Mouse (Mus musculus): ENCODE results near the gene Gm29094.
"Not testable (repeated sequence)": the region's sequence is repeated elsewhere in the genome, so short reads cannot be mapped to it uniquely, and the experiment has no call there.

Gene Gm29094

DNA sequence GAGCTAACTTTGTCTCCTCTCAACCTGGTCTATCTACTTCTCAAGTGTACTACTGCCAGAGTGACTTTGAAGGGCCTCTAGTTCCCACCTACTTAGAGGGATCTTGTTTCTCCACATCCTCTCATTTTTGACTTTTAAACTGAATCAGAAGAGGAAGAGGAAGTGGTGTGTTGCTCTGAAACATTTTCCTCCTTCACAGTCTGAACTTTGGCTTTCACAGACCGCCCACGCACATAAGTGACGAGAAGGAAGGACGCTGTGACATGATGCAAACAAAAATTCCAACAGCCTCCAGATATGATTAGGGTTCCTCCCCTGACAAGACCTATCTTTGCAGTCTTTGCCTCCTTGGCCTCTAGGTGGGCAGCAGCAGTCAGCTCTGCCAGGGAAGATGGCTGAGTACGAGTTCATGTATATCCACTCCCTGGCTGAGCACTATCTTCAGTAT, at the start of gene Gm29094, which contains the start of gene Bcl2a1b:
Gene Gm29094 (plus strand): TSS at position 411 of the 448 bp plus-strand sequence.
Gene Bcl2a1b (plus strand): TSS at position 241 of the 448 bp plus-strand sequence.
- DNase-seq (ENCODE audit: low read depth, low spot score) = not testable (repeated sequence)

DNA sequence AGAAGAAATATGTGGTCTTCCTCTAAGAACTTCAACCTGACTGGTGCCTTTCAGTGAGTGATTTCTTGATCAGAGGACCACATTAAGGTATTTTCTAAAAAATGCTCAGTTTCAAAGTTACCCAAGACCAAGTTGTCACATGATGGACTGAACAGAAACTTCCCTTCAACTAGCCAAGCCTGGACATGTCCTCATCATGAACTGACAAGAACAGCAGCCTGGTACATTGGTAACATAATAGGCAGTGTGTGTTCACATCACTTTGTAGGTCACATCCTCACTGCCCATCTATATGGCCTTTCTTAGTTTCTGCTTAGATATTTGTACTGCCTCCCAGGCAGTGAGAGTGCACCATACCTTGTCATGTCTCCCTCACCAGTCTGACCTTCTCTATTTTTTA, 26.6 kb upstream of the Gm29094 start:
- DNase-seq (ENCODE audit: low read depth, low spot score) = not testable (repeated sequence)

DNA sequence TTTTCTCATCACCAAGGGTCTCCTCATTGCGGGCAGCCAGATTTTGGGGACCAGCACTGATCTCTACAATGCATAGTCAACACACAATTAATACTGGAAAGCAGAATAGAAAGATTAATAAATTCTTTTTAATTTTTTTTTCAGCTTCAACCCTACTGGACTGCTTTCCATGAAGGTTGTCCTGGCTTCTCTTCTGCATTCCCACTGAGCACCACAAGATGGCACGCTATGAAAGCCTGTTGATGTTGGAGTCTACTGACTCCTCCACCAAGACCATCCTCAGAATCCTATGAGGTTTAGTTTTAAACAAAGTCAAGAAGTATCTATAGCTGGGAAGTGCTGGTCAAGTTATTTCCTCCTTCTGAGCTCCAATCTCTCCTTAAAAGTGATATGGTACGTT, 20.3 kb upstream of the Gm29094 start:
- DNase-seq (ENCODE audit: low read depth, low spot score) = peak; percentile 2

DNA sequence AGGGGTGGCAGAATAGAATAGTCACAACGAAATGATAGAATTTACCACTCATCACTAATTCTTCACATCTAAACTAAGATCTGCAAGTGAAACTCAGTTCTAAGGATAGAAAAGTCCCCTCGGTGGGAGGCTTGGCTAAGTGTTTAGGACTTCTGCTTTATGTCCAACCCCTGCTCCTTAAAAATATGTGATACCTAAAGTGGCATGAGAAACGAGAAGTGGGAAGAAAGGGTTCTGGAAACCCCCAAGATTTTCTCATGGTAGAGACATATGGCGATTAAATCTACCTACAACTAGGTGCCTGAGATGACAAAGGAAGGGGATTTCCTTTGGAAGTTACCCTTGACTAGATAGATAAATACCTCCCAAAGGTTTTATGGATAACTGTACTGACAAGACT, 19.7 kb upstream of the Gm29094 start:
- not testable (repeated sequence) for DNase-seq (ENCODE audit: low read depth, low spot score)

DNA sequence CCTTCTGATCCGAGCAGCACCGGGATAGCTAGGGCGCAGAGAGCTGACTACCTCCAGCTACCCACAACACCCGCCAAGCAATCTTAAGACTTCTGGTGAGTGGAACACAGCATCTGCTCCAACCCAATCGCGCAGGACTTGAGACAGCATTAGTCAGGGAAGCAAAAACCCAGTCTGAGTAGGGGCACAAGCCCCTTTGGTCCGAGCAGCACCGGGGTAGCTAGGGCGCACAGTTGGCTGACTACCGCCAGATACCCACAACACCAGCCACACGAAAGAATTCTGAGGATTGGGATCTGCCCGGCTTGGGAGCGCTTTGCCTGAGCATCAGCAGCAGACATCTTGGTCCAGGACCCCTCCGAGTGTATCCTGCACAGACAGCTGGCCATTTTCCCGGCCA, 12.2 kb upstream of the Gm29094 start:
- not testable (repeated sequence) for DNase-seq (ENCODE audit: low read depth, low spot score)

DNA sequence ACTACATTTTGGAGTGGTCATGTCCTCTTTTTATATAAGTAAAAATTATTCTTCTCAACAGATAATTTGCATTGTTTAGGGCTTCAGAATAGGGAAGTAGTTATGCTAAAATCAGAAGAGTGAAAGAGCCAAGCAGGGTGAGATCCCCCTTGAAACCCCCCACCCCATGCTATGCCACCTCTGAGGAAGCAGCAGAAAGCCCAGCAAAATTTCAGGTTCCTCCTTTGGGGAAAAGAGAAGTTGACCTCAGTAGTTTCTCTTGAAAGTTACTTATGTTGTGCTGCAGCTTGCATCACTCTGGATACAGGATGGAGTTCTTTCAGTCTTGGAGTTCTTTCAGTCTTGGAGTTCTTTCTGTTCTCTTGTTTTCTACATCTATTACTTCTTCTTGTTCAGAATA, 3.7 kb upstream of the Gm29094 start:
- DNase-seq (ENCODE audit: low read depth, low spot score) = not testable (repeated sequence)

DNA sequence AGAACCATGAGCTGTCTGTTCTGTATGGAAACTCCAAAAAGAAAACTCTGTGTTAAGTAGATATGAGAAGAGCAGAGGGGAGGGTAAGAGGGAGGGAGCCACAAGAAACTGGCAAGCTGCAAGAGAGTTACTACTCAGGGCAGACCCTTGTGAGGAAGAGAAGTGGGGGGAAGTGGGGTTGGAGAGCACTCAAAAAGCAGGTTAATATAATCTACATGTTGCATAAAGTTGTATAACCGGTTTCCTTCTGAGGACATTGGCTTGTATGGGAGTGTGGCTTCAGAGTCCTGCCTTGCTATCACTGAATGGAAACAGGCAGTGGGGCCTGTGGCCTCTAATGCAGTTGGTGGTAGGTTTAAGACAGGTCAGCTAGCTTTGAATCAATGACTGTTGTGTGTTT, 1.7 kb upstream of the Gm29094 start:
- DNase-seq (ENCODE audit: low read depth, low spot score) = not testable (repeated sequence)

DNA sequence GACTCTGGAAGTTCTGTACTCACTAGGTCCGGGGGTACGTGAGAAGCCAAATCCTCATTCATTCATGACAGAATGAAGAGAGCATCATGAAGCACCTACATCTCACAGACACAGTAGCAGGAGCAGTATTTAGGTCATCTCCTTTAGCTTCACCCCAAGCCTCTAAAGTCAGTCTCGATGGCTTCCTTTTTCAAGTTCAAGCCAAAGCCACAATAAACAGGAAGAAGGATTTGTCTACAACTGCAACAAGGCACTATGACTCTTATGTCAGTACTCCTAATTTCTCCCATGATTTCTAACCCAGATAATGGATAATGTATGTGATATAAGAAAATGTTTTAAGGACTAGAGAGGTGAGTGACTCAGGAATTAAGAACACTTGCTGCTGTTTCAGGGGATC, 830 bp upstream of the Gm29094 start:
- DNase-seq (ENCODE audit: low read depth, low spot score) = not testable (repeated sequence)

DNA sequence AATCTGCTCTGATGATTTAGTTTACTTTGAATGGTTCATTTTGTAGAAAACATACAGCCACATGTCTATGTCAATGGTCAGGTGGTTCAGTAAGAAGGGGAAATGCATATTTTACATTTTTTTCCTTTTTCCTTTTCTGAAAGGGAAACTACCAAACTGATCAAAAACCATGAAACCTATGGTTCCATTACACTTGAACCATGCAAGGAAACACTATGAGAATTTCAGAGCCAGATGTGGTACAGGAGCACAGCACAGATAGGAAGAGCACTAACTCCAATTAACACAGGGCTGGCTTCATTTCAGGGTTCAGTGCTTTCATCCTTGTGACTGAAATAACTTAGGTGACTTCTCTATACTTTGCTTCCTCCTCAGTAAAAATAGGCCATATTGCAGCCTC, 3.1 kb downstream of the Gm29094 start:
- DNase-seq (ENCODE audit: low read depth, low spot score) = not testable (repeated sequence)

DNA sequence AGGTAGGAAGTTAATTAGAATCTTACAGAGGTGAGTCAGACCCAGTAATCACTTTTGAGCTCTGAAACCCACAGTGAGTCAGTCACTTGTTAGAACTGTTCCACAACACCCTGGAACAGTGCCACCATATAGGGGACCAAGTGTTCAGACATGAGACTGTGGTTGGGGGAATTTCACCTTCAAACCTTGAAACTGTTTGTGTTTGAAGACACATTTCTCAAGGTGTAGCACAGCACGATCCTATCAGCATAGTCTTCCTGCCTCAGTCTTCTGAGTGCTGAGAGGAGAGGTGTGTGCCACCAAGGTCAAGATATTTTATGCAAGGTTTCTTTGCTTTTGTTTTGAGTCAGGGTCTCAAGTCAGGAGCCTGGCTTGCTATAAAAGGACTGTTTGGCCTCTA, 9.8 kb downstream of the Gm29094 start:
- not testable (repeated sequence) for DNase-seq (ENCODE audit: low read depth, low spot score)

DNA sequence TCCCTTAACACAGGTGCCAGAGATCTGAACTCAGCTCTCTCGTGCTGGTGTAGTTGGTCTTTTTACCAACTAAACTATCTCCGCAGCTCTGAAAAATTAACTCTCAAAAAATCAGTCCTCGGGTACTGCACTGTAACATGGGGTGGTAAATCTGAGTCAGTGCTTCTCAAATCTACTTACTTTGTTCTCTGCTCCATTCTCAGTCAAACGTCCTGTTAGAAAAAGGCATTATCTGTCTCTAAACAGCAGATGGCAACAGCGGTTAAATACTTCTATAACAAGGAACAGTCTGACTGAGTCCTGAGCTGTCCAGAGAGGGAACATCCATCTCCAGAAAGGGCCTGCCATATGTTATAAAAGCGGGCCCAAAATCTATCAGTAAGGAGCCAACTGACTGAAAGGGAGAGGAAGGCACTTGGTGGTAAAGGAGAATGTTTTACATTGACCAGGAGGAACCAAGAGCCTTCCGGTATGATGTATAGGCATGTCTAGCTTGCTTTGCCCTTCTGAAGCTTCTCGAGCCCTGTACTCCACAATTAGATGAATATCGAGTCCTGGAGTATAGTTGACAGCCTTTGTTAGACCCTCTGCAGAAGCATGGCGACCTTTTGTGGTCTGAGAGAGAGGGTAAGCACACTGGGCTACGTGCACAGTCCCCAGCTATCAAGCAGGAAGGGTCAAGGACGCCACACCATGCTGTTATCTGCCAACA, 11.3 kb downstream of the Gm29094 start, which contains the start of gene Mthfs:
Gene Mthfs (plus strand): TSS at position 324 of the 712 bp plus-strand sequence.
- DNase-seq (ENCODE audit: low read depth, low spot score) = not testable (repeated sequence)

DNA sequence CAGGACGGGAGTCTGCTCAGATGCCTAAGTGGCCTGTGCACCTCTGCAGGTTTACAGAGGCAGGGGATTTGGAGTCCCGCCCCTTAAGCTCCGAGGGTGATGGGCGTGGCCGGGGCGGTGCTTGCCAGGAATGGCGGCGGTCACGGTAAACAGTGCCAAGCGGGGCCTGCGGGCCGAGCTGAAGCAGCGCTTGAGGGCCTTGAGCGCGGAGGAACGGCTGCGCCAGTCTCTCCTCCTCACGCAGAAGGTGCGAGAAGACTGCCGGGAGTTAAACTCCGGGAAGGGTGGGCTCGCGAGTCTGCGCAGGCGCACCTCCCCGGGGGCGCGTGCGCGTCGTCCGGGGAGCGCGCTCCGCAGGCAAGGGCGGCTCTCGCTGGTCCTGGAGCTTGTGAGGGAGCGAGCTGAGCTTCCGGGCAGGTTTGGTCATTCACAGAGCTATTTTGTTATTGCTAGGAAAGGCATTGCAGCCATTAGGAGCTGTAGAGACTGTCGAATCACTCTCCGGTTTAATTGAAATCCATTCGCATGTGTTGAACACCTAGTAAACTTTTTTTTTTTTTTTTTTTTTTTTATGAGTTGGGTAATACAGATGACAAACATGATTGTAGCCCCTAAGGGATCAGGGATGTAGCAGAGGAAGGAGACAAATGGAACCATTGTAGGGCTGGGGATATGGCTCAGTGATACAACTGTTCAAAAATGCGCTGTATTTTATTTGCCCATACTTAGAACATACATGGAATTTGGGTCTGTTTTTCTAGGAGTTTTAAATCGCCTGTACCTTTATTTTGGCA, 12.1 kb downstream of the Gm29094 start:
- DNase-seq (ENCODE audit: low read depth, low spot score) = not testable (repeated sequence)

DNA sequence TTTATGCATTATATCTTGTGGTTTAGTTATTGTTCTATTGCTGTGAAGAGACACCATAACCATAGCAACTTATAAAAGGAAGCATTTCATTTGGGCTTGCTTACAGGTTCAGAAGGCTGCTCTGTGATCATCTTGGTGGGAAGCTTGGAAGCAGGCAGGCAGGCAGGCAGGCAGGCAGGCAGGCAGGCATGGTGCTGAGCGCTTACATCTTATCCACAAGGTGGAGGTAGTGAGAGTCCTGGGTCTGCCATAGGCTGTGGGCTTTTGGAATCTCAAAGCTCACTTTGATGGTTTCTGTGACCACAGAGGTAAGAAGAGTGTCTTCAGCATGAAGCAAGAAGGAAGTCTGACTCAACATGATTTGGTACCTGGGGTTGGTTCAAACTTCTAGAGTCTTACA, 13.2 kb downstream of the Gm29094 start:
- DNase-seq (ENCODE audit: low read depth, low spot score) = not testable (repeated sequence)

DNA sequence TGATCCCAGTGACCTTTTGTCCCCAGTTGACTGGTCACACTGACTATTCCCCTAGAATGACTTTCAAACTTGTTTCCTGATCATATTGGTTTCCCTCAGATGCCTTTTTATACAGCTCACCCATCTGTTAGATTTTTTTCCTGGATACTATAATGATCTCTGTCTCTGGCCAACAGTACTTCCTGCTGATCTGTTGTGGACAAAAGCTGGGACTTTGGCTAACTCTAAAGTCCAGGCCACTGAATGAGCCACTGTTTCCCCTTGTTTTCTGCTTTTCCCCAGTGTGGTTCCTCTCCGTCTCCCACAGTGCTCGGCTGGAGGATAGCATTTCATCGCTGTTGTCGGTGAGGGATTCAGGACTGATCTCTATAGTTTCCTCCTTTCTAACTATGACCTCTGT, 19.0 kb downstream of the Gm29094 start:
- not testable (repeated sequence) for DNase-seq (ENCODE audit: low read depth, low spot score)

DNA sequence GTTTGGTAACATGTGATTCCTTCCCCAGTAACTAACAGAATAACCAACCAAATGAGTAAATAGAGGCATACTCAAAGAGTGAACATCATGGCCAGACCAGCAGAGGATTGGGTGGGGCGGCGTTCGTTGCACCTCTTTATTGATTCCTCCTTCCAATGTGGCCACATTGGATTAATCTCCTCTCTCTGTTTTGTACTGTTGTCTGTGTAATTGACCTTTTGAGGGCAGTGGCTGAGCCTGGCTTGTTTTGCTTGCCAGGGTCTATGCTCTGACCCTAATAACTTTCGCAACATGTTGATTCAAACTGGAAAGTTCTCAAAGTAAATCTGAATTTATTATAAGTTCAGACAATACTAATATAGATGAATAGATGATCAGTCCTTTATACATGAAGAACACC, 20.5 kb downstream of the Gm29094 start:
- DNase-seq (ENCODE audit: low read depth, low spot score) = not testable (repeated sequence)

DNA sequence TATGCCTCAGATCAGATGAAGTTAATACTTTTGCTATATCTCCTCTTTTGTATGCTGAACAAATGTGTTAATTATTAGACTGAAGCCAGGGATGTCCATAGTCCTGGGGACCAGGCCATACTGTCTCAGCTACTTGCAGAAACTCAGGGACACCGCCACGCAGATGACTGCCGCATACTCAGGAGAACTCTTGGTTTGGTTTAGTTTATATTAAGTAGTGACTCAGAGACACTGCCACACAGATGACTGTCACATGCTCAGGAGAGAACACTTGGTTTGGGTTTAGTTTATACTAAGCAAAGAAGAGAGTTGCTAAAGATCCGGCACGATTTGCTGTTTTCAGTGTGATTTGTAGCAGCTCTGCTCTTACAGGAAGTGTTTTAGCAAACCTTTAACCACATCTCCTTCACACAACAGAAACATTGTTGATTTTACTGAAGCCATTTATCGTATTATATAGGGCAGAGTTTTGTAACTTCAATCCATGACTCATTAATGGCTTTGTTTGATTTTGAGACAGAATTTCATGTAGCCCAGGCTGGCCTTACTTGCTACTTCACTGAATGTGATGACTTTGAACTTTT, 21.6 kb downstream of the Gm29094 start:
- not testable (repeated sequence) for DNase-seq (ENCODE audit: low read depth, low spot score)

DNA sequence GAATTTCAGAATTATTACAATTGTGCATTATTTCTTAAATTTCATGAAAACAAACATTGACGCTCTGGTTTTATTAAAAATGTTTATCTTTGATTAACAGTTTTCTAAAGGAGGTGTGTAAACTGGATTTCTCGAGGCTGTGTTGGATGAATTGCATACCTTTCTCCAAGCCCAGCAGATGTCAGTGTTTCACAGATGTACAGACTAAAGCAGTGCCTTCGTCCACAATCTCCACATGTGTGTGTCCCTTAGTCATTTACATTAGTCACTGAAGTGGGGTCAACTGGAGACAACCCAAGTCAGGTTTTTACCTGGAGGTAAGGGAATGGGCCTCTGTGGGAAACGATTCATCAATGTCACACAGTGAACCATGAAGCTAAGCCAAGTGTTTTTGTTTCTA, 26.9 kb downstream of the Gm29094 start:
- DNase-seq (ENCODE audit: low read depth, low spot score) = peak; percentile 16

DNA sequence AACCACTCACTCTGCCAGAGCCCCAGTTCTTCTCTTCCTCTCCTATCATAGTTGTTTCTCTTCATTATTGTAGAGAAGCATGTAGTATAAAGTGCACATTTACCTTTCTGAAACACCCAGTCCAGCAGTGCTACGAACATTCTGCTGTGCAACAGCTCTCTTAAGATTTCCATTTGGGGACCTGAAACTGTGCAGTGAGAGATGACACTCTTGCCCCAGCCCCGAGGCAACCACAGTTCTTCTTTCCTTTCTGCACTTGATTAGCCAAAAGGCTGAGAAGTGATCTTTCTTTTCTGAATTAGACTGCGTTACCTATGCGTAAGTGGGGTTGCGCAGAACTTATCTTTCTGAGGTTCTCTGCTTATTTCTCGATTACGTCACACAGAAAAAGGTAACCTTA, 28.9 kb downstream of the Gm29094 start:
- no peak for DNase-seq (ENCODE audit: low read depth, low spot score)

DNA sequence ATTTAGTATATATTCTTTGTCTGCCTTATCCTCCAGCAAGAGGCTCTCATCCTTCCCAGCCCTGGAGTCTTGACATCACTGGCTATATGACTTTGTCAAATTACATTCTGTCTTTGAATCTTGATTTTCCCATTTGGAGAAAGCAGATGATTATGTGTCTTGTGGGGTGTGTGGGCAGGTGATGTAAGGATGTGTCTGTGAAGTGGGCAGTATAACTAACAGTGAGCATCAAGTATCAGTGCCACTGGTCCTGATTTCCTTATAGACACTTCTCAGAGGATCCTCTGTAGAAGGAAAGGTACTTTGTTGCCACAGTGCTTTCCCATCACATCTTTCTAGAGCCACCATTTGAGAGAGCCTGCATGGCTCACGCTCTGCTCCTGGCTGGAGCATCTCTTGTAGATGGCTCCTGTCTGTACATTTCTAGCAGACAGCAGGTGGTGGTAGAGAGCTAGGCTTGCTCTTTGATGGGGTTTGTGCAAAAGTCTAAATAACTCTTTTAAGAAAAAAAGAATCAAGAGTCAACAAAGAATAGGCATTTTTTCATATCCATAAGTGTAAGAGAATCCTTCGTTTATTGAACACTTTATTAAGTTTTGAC, 31.8 kb downstream of the Gm29094 start:
- DNase-seq (ENCODE audit: low read depth, low spot score) = not testable (repeated sequence)

DNA sequence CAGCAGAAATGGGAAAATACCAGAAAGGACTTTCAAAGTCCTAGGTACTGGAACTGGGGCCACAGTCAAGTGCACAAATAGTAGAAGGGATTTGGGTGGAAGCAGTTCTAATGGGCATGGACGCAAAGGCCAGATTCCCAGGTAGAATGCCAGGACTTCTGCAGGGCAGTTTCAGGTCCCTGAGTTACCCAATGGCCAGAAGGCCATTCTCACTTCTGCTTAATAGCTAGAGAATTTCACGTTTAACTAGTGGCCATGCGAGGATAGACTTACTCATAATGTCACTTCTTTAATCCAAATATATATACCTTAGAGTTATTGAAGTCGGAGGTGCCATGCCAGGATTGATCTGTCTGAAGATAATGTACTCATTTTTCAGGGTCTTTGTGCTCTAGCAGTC, 38.0 kb downstream of the Gm29094 start:
- DNase-seq (ENCODE audit: low read depth, low spot score) = not testable (repeated sequence)

DNA sequence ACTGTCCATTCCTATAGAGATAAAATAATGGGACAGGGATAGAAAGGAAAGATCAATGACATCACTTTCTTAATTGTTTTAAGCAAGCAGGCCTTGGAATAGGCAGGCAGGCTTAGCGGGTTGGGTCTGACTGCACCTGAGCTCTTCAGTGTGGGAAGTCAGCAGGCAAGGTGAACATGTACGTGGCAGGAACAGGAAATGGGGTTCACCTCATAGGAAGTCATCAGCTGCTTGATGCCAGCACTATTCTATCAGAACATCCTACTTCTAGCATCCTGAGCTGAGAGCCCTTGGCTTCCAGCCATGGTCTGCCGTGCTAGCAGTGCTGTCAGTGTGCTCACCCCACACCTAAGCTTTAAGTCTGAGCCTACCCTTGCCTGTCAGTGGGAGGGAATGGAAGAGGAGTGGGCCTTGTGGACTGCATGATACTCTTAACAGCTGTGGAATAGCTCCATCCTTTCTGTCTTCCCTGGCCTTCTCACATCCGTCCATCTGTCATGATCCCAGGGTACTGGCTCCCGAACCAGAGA, 39.9 kb downstream of the Gm29094 start:
- DNase-seq (ENCODE audit: low read depth, low spot score) = not testable (repeated sequence)

All from retina, postnatal 7 days (tissue).